Mouse (Mus musculus): ENCODE results near the gene Shd. TPM values are rescaled to one million over a fixed set of nuclear protein-coding genes. Genes with fewer than 3 reads are reported as not detected.

Gene Shd
- polyA plus RNA-seq, 1 experiment from 2014 or later = 32.9 TPM

DNA sequence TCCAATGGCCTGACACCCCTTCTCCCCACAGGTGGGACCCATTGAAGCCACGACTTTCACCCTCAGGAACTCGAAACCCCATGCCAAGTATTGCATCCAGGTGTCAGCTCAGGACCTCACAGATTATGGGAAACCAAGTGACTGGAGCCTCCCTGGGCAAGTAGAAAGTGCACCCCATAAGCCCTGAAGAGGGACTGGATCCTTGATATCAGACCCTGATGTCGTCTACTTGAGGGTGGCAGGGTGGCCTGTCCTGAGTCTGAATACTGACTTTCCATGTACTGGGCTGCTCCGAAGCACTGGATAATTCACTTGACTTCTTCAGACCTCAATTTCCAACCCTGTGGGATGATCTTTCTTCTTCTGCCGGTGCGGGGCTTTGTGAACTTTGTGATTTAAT, 13.7 kb upstream of the Shd start:
- DNase-seq (ENCODE audit: low spot score) = no peak
- no peak overlapping the region for H3K27ac ChIP-seq (replicated peaks; ENCODE audit: low read depth, low read length)
- ATAC-seq (replicated peaks; ENCODE audit: insufficient number of reproducible peaks, low FRiP score, low TSS enrichment, low read depth) = no peak

DNA sequence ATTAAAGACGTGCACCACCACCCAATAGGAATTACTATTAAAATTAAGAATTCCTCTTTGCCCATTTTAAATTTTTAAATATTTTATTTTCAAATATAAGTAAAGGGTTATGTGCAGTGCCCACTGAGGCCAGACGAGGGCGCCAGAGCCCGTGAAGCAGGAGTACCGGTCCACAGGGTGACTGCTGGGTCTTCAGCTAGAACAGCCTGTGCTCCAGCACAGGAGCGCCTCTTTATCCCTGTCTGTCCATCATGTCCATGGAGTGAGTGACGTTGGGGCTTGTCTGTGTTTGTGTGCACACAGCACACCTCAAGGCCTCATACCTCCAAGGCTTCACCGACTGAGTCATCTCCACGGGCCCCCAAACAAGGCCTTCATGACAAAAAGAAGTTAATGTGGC, 13.1 kb upstream of the Shd start:
- H3K27ac ChIP-seq (replicated peaks; ENCODE audit: low read depth, low read length) = no peak overlapping the region
- H3K9ac ChIP-seq (replicated peaks; ENCODE audit: low read length) = no peak overlapping the region
- DNase-seq (ENCODE audit: low spot score) (peak; percentile 83), ATAC-seq (replicated peaks; ENCODE audit: insufficient number of reproducible peaks, low FRiP score, low TSS enrichment, low read depth) (0 out of 2 replicates have a peak, but pooled peaks have one; percentile 36)
- H3K4me2 ChIP-seq (ENCODE audit: low read depth, low read length) = no peak overlapping the region
- H3K4me3 ChIP-seq (ENCODE audit: low read depth, low read length) = no peak overlapping the region
- no peaks in the 10 kb centered on the region for H3K9me3 ChIP-seq (replicated peaks; ENCODE audit: control insufficient read depth, low read length)
- H3K27me3 ChIP-seq (ENCODE audit: control insufficient read depth, insufficient read depth, low read length) = peaks cover 2% of the 10 kb centered on the region; the same call in 1 of the 2 replicates
- H3K36me3 ChIP-seq (replicated peaks; ENCODE audit: control insufficient read depth, insufficient read depth, low read depth, low read length) = no peaks in the 10 kb centered on the region
- H3K4me1 ChIP-seq (ENCODE audit: control insufficient read depth, insufficient read depth, low read length) = no peaks in the 10 kb centered on the region
- 13% methylated on average over 9 of the region's 9 CpGs for WGBS

More for the DNA sequence above, 13.7 kb upstream of the Shd start:
- peak overlapping the region; percentile 51; the same call in 1 of the 2 replicates for H3K9ac ChIP-seq (replicated peaks; ENCODE audit: low read length)
- H3K36me3 ChIP-seq (replicated peaks; ENCODE audit: control insufficient read depth, insufficient read depth, low read depth, low read length) = no peaks in the 10 kb centered on the region
- 39% methylated on average over 6 of the region's 6 CpGs for WGBS
- peak overlapping the region; percentile 80 for H3K4me2 ChIP-seq (ENCODE audit: low read depth, low read length)
- peak overlapping the region; percentile 41 for H3K4me3 ChIP-seq (ENCODE audit: low read depth, low read length)
- H3K4me1 ChIP-seq (ENCODE audit: control insufficient read depth, insufficient read depth, low read length) = no peaks in the 10 kb centered on the region
- H3K9me3 ChIP-seq (replicated peaks; ENCODE audit: control insufficient read depth, low read length) = no peaks in the 10 kb centered on the region
- H3K27me3 ChIP-seq (ENCODE audit: control insufficient read depth, insufficient read depth, low read length) = peaks cover 2% of the 10 kb centered on the region; the same call in 1 of the 2 replicates

- Histone ChIP-seq H3K4me1 (ENCODE audit: control insufficient read depth, insufficient read depth, low read length) (no peaks in the 10 kb centered on the region), H3K4me2 (ENCODE audit: low read depth, low read length) (peak overlapping the region; percentile 60), H3K36me3 (replicated peaks; ENCODE audit: control insufficient read depth, insufficient read depth, low read depth, low read length) (no peaks in the 10 kb centered on the region), H3K9ac (replicated peaks; ENCODE audit: low read length) (peak overlapping the region; percentile 63), H3K27ac (replicated peaks; ENCODE audit: low read depth, low read length) (no peak overlapping the region), H3K9me3 (replicated peaks; ENCODE audit: control insufficient read depth, low read length) (no peaks in the 10 kb centered on the region), H3K4me3 (ENCODE audit: low read depth, low read length) (peak overlapping the region; percentile 54), H3K27me3 (ENCODE audit: control insufficient read depth, insufficient read depth, low read length) (peaks cover 2% of the 10 kb centered on the region; the same call in 1 of the 2 replicates)
- ATAC-seq (replicated peaks; ENCODE audit: insufficient number of reproducible peaks, low FRiP score, low TSS enrichment, low read depth) = no peak
- WGBS = 81% methylated on average over 13 of the region's 13 CpGs
- no peak for DNase-seq (ENCODE audit: low spot score)
Observed at GRCm38 (mm10) chr17:55957726-55958583, 12.3 kb upstream of the Shd start.

- ATAC-seq (replicated peaks; ENCODE audit: insufficient number of reproducible peaks, low FRiP score, low TSS enrichment, low read depth) (no peak), DNase-seq (ENCODE audit: low spot score) (no peak)
- WGBS = 27% methylated on average over 2 of the region's 2 CpGs
Observed at GRCm38 (mm10) chr17:55958584-55958886, 11.7 kb upstream of the Shd start.

GRCm38 (mm10) chr17:55958918-55959728, 11.1 kb upstream of the Shd start, which contains the start of gene Yju2:
Gene Yju2 (plus strand): TSS chr17:55959099.
- Histone ChIP-seq H3K27me3 (ENCODE audit: control insufficient read depth, insufficient read depth, low read length) (peaks cover 2% of the 10 kb centered on the region; the same call in 1 of the 2 replicates), H3K4me3 (ENCODE audit: low read depth, low read length) (peak within 1 kb of the TSS; percentile 54), H3K36me3 (replicated peaks; ENCODE audit: control insufficient read depth, insufficient read depth, low read depth, low read length) (no peaks in the 10 kb centered on the region; the same call in 1 of the 2 replicates), H3K4me2 (ENCODE audit: low read depth, low read length) (peak within 1 kb of the TSS; percentile 60), H3K4me1 (ENCODE audit: control insufficient read depth, insufficient read depth, low read length) (no peaks in the 10 kb centered on the region), H3K9me3 (replicated peaks; ENCODE audit: control insufficient read depth, low read length) (no peaks in the 10 kb centered on the region), H3K27ac (replicated peaks; ENCODE audit: low read depth, low read length) (peak within 1 kb of the TSS; percentile 86), H3K9ac (replicated peaks; ENCODE audit: low read length) (peak within 1 kb of the TSS; percentile 65)
- DNase-seq (ENCODE audit: low spot score) = peak; percentile 96
- peak; percentile 86 for ATAC-seq (replicated peaks; ENCODE audit: insufficient number of reproducible peaks, low FRiP score, low TSS enrichment, low read depth)
- WGBS = under 1% methylated on average over 44 of the region's 46 CpGs

More at GRCm38 (mm10) chr17:55958584-55958886, 11.7 kb upstream of the Shd start:
- Histone ChIP-seq H3K4me2 (ENCODE audit: low read depth, low read length) (peak overlapping the region; percentile 60), H3K27me3 (ENCODE audit: control insufficient read depth, insufficient read depth, low read length) (peaks cover 2% of the 10 kb centered on the region; the same call in 1 of the 2 replicates), H3K4me3 (ENCODE audit: low read depth, low read length) (peak overlapping the region; percentile 54), H3K4me1 (ENCODE audit: control insufficient read depth, insufficient read depth, low read length) (no peaks in the 10 kb centered on the region), H3K27ac (replicated peaks; ENCODE audit: low read depth, low read length) (peak overlapping the region; percentile 28; the same call in 1 of the 2 replicates), H3K9me3 (replicated peaks; ENCODE audit: control insufficient read depth, low read length) (no peaks in the 10 kb centered on the region), H3K36me3 (replicated peaks; ENCODE audit: control insufficient read depth, insufficient read depth, low read depth, low read length) (no peaks in the 10 kb centered on the region), H3K9ac (replicated peaks; ENCODE audit: low read length) (peak overlapping the region; percentile 63)

- H3K27ac ChIP-seq (replicated peaks; ENCODE audit: low read depth, low read length) = no peak overlapping the region
- ATAC-seq (replicated peaks; ENCODE audit: insufficient number of reproducible peaks, low FRiP score, low TSS enrichment, low read depth) (no peak), DNase-seq (ENCODE audit: low spot score) (no peak)
- 77% methylated on average over 10 of the region's 10 CpGs for WGBS
- H3K9me3 ChIP-seq (replicated peaks; ENCODE audit: control insufficient read depth, low read length) = no peaks in the 10 kb centered on the region
- peak overlapping the region; percentile 54 for H3K4me3 ChIP-seq (ENCODE audit: low read depth, low read length)
- no peaks in the 10 kb centered on the region; the same call in 1 of the 2 replicates for H3K36me3 ChIP-seq (replicated peaks; ENCODE audit: control insufficient read depth, insufficient read depth, low read depth, low read length)
- H3K4me2 ChIP-seq (ENCODE audit: low read depth, low read length) = peak overlapping the region; percentile 27; the same call in 1 of the 2 replicates
- H3K4me1 ChIP-seq (ENCODE audit: control insufficient read depth, insufficient read depth, low read length) = no peaks in the 10 kb centered on the region
- H3K27me3 ChIP-seq (ENCODE audit: control insufficient read depth, insufficient read depth, low read length) = peaks cover 2% of the 10 kb centered on the region; the same call in 1 of the 2 replicates
- H3K9ac ChIP-seq (replicated peaks; ENCODE audit: low read length) = no peak overlapping the region
Observed at GRCm38 (mm10) chr17:55959946-55960740, 10.1 kb upstream of the Shd start.

GRCm38 (mm10) chr17:55960791-55961190, 9.5 kb upstream of the Shd start:
- Histone ChIP-seq H3K4me2 (ENCODE audit: low read depth, low read length) (no peak overlapping the region), H3K9me3 (replicated peaks; ENCODE audit: control insufficient read depth, low read length) (no peaks in the 10 kb centered on the region), H3K36me3 (replicated peaks; ENCODE audit: control insufficient read depth, insufficient read depth, low read depth, low read length) (no peaks in the 10 kb centered on the region; the same call in 1 of the 2 replicates), H3K9ac (replicated peaks; ENCODE audit: low read length) (no peak overlapping the region), H3K4me1 (ENCODE audit: control insufficient read depth, insufficient read depth, low read length) (no peaks in the 10 kb centered on the region), H3K27ac (replicated peaks; ENCODE audit: low read depth, low read length) (no peak overlapping the region), H3K27me3 (ENCODE audit: control insufficient read depth, insufficient read depth, low read length) (0 out of 2 replicates have a peak, but pooled peaks cover 2% of the 10 kb centered on the region), H3K4me3 (ENCODE audit: low read depth, low read length) (no peak overlapping the region)
- ATAC-seq (replicated peaks; ENCODE audit: insufficient number of reproducible peaks, low FRiP score, low TSS enrichment, low read depth) (no peak), DNase-seq (ENCODE audit: low spot score) (no peak)
